Mouse (Mus musculus) thymus, adult 2 months (tissue): Measurements from ENCODE around the gene Ccdc163. TPM values are rescaled to one million over a fixed set of nuclear protein-coding genes. Genes with fewer than 3 reads are reported as not detected.
"Not testable (repeated sequence)": the region's sequence is repeated elsewhere in the genome, so short reads cannot be mapped to it uniquely, and the experiment has no call there.

Source experiments
- DNase-seq: peaks from one replicate; pipeline ENCODE4 v3.0.0; 2021
- H3K27ac ChIP-seq: fragments of 200-500 bp; 2 replicates; pipeline ENCODE4 v1.5.1; 2012; ENCODE audit warnings: low read length, control low read depth; ENCODE audit not compliant: control insufficient read depth, insufficient read depth
- H3K27me3 ChIP-seq: fragments of 200-500 bp; 2 replicates; pipeline ENCODE4 v1.6.1; 2012; ENCODE audit warnings: mild to moderate bottlenecking, low read length, moderate library complexity, mixed read lengths; ENCODE audit not compliant: control insufficient read depth, insufficient read depth
- H3K36me3 ChIP-seq: fragments of 200-500 bp; 2 replicates; pipeline ENCODE4 v1.6.1; 2012; ENCODE audit warnings: mild to moderate bottlenecking, low read length, moderate library complexity; ENCODE audit not compliant: control insufficient read depth, insufficient read depth
- H3K4me1 ChIP-seq: fragments of 200-500 bp; replicated peaks from 2 replicates; pipeline ENCODE4 v1.6.1; 2012; ENCODE audit warnings: low read length; ENCODE audit not compliant: control insufficient read depth, insufficient read depth
- H3K4me3 ChIP-seq: fragments of 200-500 bp; 2 replicates; pipeline ENCODE4 v1.5.1; 2012; ENCODE audit warnings: mild to moderate bottlenecking, low read length, control low read depth, moderate library complexity; ENCODE audit not compliant: control insufficient read depth, insufficient read depth
- CTCF ChIP-seq: fragments of 200-500 bp; IDR thresholded peaks from 2 replicates; pipeline ENCODE4 v1.5.1; 2012; ENCODE audit warnings: mild to moderate bottlenecking, control low read depth, low read length, moderate library complexity, borderline replicate concordance; ENCODE audit not compliant: control insufficient read depth, poor library complexity, insufficient read depth; ENCODE audit errors: extremely low read depth
- POLR2A ChIP-seq: fragments of 200-500 bp; IDR thresholded peaks from 2 replicates; pipeline ENCODE4 v1.6.1; 2012; ENCODE audit warnings: mild to moderate bottlenecking, low read length, control low read depth, moderate library complexity; ENCODE audit not compliant: control insufficient read depth, poor library complexity, insufficient read depth; ENCODE audit errors: extremely low read depth
- WGBS: fragments of 180-500 bp; shearing (Covaris S2); methylation state at CpG from one replicate; pipeline ENCODE4 v1.1.7; 2018; 5-methylcytosine and 5-hydroxymethylcytosine counted together
- polyA plus RNA-seq: library from polyadenylated mRNA; depleted of rRNA; stranded (reverse); fragments of >200 nt; gene quantifications from 2 replicates; pipeline ENCODE4 v1.2.3, GENCODE M21; 2012; rRNA removed

Gene Ccdc163
- 46.0 and 48.2 TPM in 2 replicates for polyA plus RNA-seq

GRCm38 (mm10) chr4:116708201-116708764, at the start of gene Ccdc163, which contains the start of gene Mmachc:
TSS of gene Ccdc163 (plus strand) at chr4:116708509.
TSS of gene Mmachc (minus strand) at chr4:116708406.
- TF ChIP-seq POLR2A (0 out of 2 replicates have a peak, but pooled peaks have one; percentile 46), CTCF (0 out of 2 replicates have a peak, but pooled peaks have one; percentile 12)
- Histone ChIP-seq H3K36me3 (no peaks in the 10 kb centered on the region), H3K27me3 (no peaks in the 10 kb centered on the region), H3K27ac (no peak within 1 kb of the TSS), H3K4me1 (0 out of 2 replicates have a peak, but pooled peaks cover 5% of the 10 kb centered on the region), H3K4me3 (peak within 1 kb of the TSS; percentile 60)
- under 1% methylated on average over 29 of the region's 29 CpGs for WGBS
- peak; percentile 86 for DNase-seq

GRCm38 (mm10) chr4:116659474-116659873, 48.8 kb upstream of the Ccdc163 start:
- Histone ChIP-seq H3K27ac (no peak overlapping the region), H3K4me3 (no peak overlapping the region), H3K4me1 (no peaks in the 10 kb centered on the region), H3K36me3 (no peaks in the 10 kb centered on the region), H3K27me3 (no peaks in the 10 kb centered on the region)
- TF ChIP-seq POLR2A (no peak), CTCF (no peak)
- no peak for DNase-seq
- 87% methylated on average over 2 of the region's 2 CpGs for WGBS

GRCm38 (mm10) chr4:116659916-116660315, 48.4 kb upstream of the Ccdc163 start:
- not testable (repeated sequence) for H3K4me1 ChIP-seq, H3K4me3 ChIP-seq, H3K27me3 ChIP-seq, DNase-seq, H3K27ac ChIP-seq, H3K36me3 ChIP-seq
- 93% methylated on average over 6 of the region's 6 CpGs for WGBS

GRCm38 (mm10) chr4:116660829-116661228, 47.5 kb upstream of the Ccdc163 start:
- Histone ChIP-seq H3K4me3 (no peak overlapping the region), H3K27ac (no peak overlapping the region), H3K4me1 (no peaks in the 10 kb centered on the region), H3K27me3 (no peaks in the 10 kb centered on the region), H3K36me3 (no peaks in the 10 kb centered on the region)
- DNase-seq: no peak
- TF ChIP-seq POLR2A (no peak), CTCF (no peak)
- 81% methylated on average over 6 of the region's 6 CpGs for WGBS

- no peaks in the 10 kb centered on the region for H3K27me3 ChIP-seq
- DNase-seq: no peak
- no peak for TF ChIP-seq CTCF
- no peak for TF ChIP-seq POLR2A
- no peaks in the 10 kb centered on the region for H3K4me1 ChIP-seq
- no peaks in the 10 kb centered on the region for H3K36me3 ChIP-seq
- WGBS: 93% methylated on average over 1 of the region's 1 CpGs
- no peak overlapping the region for H3K4me3 ChIP-seq
- no peak overlapping the region for H3K27ac ChIP-seq
Measured at GRCm38 (mm10) chr4:116661998-116662397, 46.3 kb upstream of the Ccdc163 start.

GRCm38 (mm10) chr4:116666625-116667024, 41.7 kb upstream of the Ccdc163 start:
- no peak overlapping the region for H3K4me3 ChIP-seq
- no peaks in the 10 kb centered on the region for H3K27me3 ChIP-seq
- H3K36me3 ChIP-seq: no peaks in the 10 kb centered on the region
- DNase-seq: no peak
- no peaks in the 10 kb centered on the region for H3K4me1 ChIP-seq
- H3K27ac ChIP-seq: no peak overlapping the region
- no peak for TF ChIP-seq POLR2A
- no peak for TF ChIP-seq CTCF
- WGBS: 63% methylated on average over 4 of the region's 4 CpGs

GRCm38 (mm10) chr4:116668145-116668544, 40.2 kb upstream of the Ccdc163 start:
- Histone ChIP-seq H3K36me3 (no peaks in the 10 kb centered on the region), H3K27me3 (no peaks in the 10 kb centered on the region), H3K4me1 (no peaks in the 10 kb centered on the region), H3K4me3 (no peak overlapping the region), H3K27ac (no peak overlapping the region)
- no peak for DNase-seq
- no peak for TF ChIP-seq POLR2A
- no peak for TF ChIP-seq CTCF
- WGBS: 5% methylated on average over 3 of the region's 3 CpGs
